Mouse (Mus musculus): ENCODE data around the gene Ndufaf3.

Ndufaf3 gene

GRCm38 (mm10) chr9:108573774-108574690 lies 6.8 kb upstream of the Ndufaf3 start:
- no peak for DNase-seq (ENCODE audit: low spot score in 2 of 2)

DNA sequence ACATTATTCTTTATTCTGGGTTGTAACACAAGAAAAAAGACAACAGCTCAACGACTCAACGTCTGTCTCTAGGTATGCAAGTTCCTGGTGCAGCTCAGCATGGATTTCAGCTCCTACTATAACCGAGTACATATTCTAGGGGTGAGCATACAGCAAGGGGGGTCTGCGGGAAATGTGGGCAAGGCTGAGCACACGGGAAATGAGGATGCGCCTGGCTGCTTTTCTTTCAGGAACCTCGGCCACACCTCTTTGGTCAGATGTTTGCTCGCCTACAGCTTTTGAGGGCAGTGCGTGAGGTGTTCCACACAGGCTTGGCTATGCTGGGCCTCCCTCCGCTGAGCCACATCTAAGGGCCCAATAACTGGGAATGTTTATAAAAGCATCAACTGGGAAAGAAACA lies 5.1 kb upstream of the Ndufaf3 start:
- no peak for DNase-seq (ENCODE audit: low spot score in 2 of 2)

GRCm38 (mm10) chr9:108571401-108571973 lies 4.3 kb upstream of the Ndufaf3 start:
- no peak for DNase-seq (ENCODE audit: low spot score in 2 of 2)

DNA sequence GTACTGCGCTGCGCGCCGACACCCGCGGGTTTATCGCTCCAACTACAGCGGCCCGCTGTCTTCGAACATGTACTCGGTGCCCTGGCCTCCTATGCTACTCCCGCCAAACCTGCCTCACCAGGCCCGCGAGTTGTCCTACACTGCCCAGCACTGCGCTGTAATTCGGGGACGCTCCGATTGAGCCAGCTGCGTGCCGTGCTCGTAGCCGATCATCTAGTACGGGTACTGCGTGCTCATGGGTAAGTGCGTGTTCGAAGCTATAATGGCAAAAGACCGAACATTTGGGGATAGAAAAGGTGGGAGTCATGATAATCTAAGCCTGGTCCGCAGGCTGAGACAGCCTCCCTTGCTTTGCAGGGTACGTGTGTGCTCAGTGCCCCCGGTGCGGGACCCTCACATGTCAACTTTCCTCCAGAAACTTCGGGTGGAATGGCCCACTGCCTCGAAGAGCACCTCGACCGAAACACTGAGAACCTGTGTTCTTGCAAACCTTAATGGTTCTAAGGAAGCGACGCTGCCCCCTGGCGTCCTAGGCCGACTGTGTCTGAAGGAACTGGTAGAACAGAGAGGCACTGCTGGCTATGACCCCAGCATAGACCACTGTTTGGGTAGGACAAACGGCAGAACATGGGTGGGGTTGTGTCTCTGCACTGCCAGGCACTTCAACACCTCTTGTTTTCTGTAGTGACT lies 3.1 kb upstream of the Ndufaf3 start:
- DNase-seq (ENCODE audit: low spot score in 2 of 2) = no peak

GRCm38 (mm10) chr9:108569381-108570206 lies 2.4 kb upstream of the Ndufaf3 start, which contains the start of gene Dalrd3:
Gene Dalrd3 (plus strand): TSS chr9:108569886.
- peak; percentile 86 to 91 for DNase-seq (ENCODE audit: low spot score in 2 of 2)

GRCm38 (mm10) chr9:108568511-108568921 lies 1.3 kb upstream of the Ndufaf3 start:
- no peak for DNase-seq (ENCODE audit: low spot score in 2 of 2)

DNA sequence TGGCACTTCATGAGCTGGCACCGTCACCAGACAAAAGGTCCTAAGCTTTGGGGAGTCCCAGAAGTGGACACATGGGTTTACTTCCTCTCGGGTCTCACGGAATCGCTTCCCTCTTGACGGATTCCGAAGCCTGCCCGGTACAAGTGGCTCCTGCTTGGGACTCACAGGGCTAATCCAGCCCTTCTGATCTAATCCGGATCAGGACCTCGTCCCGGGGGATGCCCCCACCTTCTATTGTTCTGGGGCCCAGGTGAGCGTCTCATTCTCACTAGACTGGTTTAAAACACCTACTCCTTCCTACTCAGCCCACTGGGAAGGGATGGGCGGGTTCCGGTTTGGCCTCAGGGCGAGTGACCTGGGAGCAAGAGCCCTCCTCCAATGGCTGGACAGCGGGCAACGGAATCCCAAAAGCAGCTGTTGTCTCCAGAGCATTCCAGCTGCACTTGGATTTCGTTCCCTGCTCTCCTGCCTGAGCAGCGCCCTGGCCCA lies 741 bp upstream of the Ndufaf3 start:
- DNase-seq (ENCODE audit: low spot score in 2 of 2) = no peak

GRCm38 (mm10) chr9:108565881-108566814 lies 1.1 kb downstream of the Ndufaf3 start:
- DNase-seq (ENCODE audit: low spot score in 2 of 2) = no peak

GRCm38 (mm10) chr9:108564131-108564530 lies 3.1 kb downstream of the Ndufaf3 start:
- no peak for DNase-seq (ENCODE audit: low spot score in 2 of 2)

DNA sequence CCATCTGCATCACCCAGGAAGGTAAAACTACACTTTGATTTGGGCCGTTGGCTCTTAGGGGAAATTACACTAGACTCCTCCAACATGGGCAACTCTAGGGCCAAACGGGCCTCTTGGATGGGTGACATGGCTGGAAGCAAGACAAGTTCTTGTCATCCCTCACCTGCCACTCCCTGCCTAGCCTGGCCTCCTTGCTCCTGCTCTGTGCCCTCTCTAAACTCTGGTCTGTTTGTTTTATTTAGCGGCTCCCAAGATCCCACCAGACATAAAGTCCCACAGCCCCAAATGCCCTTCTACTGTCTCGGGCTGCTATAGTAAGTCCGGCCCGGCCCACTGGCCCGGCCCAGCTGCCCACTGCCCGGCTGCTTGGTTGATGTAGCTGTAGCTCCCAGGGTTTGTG lies 3.6 kb downstream of the Ndufaf3 start:
- DNase-seq (ENCODE audit: low spot score in 2 of 2) = no peak

- peak; percentile 93 for DNase-seq (ENCODE audit: low spot score in 2 of 2)
These were observed 6.9 kb downstream of the Ndufaf3 start, which contains the start of gene Impdh2 for GRCm38 (mm10) chr9:108560227-108560841. Gene Impdh2 (plus strand): TSS chr9:108560286.

DNA sequence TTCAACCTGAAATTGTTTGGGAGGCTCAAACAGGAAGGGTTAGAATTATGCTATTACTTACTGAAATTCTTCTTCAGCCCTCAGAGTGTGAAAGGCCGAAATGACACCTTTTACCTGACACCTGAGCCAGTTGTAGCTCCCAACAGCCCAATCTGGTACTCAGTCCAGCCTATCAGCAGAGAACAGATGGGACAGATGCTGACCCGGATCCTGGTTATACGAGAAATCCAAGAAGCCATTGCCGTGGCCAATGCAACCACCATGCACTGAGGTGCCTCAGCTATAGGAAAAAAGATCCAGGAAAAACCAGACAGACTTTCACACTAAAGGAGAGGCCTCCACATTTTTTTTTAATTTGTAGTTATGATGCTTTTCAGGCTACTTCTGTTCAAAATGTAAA lies 8.1 kb downstream of the Ndufaf3 start:
- no peak for DNase-seq (ENCODE audit: low spot score in 2 of 2)

GRCm38 (mm10) chr9:108546875-108547274 lies 20.4 kb downstream of the Ndufaf3 start:
- DNase-seq (ENCODE audit: low spot score in 2 of 2) = no peak

- no peak for DNase-seq (ENCODE audit: low spot score in 2 of 2)
These were observed 21.2 kb downstream of the Ndufaf3 start for GRCm38 (mm10) chr9:108545986-108546385.

DNA sequence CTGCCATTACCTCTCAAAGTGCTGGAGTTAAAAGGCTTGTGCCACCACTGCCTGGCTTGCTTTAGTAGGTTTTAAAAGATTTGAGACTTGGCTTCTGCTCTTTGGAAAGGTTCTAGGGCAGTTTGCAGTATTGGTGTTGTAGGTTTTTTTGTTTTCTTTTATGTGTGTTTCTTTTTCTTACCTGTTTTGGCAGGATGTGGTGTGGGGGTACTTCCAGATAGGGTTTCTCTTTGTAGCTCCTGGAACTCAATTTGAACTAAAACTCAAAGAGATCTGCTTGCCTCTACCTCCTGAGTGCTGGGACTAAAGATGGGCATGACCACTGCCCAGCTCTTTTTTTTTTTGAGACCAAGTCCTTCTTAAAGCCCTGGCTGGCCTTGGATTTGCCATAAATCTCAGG lies 26.4 kb downstream of the Ndufaf3 start:
- DNase-seq (ENCODE audit: low spot score in 2 of 2) = no peak

- DNase-seq (ENCODE audit: low spot score in 2 of 2) = no peak
These were observed 35.7 kb downstream of the Ndufaf3 start for GRCm38 (mm10) chr9:108531496-108531895.

DNA sequence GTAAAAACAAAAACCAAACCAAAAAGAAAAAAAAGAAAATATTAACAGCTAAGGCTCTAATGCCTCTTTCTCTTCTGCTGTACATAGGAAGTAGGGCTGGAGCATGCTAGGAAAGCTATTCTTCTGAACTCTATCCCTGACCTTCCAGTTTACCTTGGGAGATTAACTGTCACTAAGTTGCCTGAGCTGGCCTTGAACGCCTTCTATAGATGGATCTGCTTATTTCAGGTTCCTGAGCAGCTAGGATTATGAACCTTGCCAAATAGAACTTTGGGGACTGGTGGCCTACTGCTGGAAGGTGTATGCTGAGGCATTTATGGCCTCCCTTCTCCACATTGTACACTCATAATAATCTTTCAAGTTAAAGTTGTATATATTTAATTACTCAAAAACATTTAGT lies 36.3 kb downstream of the Ndufaf3 start:
- DNase-seq (ENCODE audit: low spot score in 2 of 2) = no peak

DNA sequence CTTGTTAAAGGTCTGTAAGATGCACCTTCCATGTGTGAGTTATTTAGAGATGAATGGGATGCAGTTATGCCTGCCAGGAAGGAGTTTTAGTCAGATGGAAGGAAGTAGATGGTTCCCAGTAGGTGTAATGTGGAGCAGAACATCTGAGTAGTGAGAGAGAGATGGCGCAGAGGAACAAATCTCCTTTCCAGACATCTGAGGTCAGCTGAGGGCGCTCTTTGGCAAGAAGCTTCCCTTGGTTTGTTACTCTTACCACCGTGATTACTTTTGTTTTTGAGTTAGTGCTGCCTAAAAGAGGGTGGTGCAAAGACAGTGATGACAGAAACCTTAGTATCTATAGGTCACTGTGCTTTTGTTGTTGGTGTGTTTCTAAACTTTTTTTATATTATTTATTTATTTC lies 41.8 kb downstream of the Ndufaf3 start:
- no peak for DNase-seq (ENCODE audit: low spot score in 2 of 2)

- DNase-seq (ENCODE audit: low spot score in 2 of 2) = no peak
These were observed 43.9 kb downstream of the Ndufaf3 start for GRCm38 (mm10) chr9:108523341-108523740.

DNA sequence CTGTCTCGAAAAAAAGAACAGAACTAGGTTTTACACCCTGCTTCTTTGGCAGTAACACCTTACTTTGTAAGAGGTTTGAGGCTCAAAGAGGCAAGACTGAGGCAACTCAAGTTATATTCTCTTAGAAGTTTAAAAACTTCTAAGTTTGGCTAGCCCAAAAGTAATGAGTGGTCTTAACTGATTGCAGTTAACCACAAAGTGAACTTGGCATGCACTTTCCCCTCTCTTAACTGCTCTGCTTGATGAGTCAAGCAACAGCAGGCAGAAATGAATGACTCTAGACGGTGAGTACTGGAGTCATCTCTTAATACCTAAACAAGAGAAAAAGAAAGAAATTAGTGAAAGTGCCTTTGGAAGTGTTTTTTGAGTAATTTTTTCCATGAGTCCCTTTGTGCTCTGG lies 45.6 kb downstream of the Ndufaf3 start:
- no peak for DNase-seq (ENCODE audit: low spot score in 2 of 2)

All from frontal cortex, postnatal 10 days (tissue).